Mouse (Mus musculus): ENCODE data around the gene Smg1.

- TF ChIP-seq GATA1 (IDR thresholded peaks at IDR 0.05; ENCODE audit: borderline replicate concordance, low read length): no peak
- no peak for TF ChIP-seq CTCF (IDR thresholded peaks at IDR 0.05; ENCODE audit: low read depth, low read length)
- TF ChIP-seq TAL1 (conservative IDR thresholded peaks at IDR 0.05; ENCODE audit: low read depth, low read length): no peak
- TF ChIP-seq POLR2AphosphoS5 (IDR thresholded peaks at IDR 0.05; ENCODE audit: insufficient replicate concordance, low read depth, low read length): no peak
These were observed 119.7 kb downstream of the Smg1 start for GRCm38 (mm10) chr7:118123512-118124411.

Measured in G1E (cell line).